Mouse (Mus musculus) heart, adult 18-20 months (tissue): Measurements from ENCODE around the gene Slamf8. TPM values are rescaled to one million over a fixed set of nuclear protein-coding genes. Genes with fewer than 3 reads are reported as not detected.

ENCODE experiments used
- DNase-seq, 2 experiments: peaks; one replicate each; pipeline ENCODE4 v3.0.0; 2021 to 2022; ENCODE audit warnings: mixed read lengths in 1 of 2
- long read RNA-seq, 2 experiments: library from polyadenylated mRNA; stranded (forward); transcript quantifications; one replicate each; pipeline ENCODE4 v2.0.0; 2021
- total RNA-seq, 2 experiments: library from RNA; stranded (reverse); gene quantifications; 2 replicates each; pipeline ENCODE4 v1.2.3; 2021

The Slamf8 gene
- total RNA-seq, result under 1 TPM; 0.37 to 0.39 TPM
- long read RNA-seq, experiment 1, result 0 reads
- long read RNA-seq, experiment 2, result 0 reads

DNA sequence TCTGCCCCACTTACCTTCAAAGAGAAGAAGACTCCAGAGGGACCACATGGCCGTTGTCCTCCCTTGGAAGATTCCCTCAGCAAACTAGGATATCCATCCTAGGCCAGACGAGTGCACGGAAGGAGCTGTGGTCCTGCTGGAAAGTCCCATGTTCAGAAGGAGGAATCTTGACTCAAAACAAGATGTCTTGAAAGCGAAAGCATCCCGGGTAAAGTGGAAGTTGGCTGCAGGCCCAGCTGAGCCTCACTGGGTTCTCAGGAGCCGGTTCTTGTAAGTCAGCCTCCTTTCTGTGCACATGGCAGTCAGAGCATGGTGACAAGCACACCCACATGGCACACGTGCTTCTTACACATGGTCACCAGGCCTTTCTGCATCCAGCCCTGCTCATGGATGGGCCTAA, at the start of gene Slamf8:
Gene Slamf8 (minus strand): TSS at position 184 of the 400 bp plus-strand sequence.
- DNase-seq, result peak; percentile 70 to 71

DNA sequence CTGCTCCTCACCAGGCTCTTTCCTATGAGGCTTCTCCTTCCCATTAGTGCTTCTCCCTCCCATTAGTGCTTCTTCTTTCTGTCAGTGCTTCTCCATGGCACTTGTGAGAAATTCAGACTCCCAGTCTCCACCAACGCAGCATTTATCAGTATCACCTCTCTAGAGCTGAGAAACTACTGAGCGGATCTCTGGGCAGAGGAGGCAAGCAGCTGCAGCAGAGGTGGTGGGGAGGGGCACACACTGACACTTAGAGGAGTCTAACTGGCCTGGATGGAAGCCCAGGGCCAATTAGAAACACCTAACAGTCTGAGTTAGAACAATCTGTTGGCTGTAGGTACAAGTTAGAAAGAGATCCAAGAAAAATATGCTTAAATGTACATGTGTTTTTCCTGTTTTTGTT, 48.4 kb upstream of the Slamf8 start:
- peak in 1 of 2 experiments; percentile 33 for DNase-seq

GRCm38 (mm10) chr1:172637801-172638200, 47.4 kb upstream of the Slamf8 start:
- DNase-seq, result no peak

- DNase-seq, result no peak
Measured at GRCm38 (mm10) chr1:172636266-172636665, 45.9 kb upstream of the Slamf8 start.

GRCm38 (mm10) chr1:172635258-172635657, 44.9 kb upstream of the Slamf8 start:
- DNase-seq, result peak; percentile 28 to 30

DNA sequence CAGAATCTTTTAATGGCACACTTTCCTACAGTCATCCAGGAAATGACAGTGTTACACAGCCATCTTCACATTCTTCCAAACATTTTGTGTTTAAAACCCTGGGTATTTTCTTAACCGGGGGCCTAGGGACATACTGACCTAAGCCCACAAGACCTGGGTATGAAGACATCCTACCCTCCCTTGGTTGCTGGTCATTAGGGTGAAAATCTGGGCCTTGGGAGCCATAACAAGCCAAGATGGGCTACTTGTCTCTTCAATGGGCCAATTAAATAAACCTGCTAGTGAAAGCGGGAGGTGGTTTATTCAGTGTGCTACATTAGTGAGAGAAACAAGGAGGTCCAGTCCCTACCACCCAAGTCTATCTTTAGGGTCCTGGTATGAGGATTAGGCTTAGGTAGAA, 43.8 kb upstream of the Slamf8 start:
- DNase-seq, result no peak

DNA sequence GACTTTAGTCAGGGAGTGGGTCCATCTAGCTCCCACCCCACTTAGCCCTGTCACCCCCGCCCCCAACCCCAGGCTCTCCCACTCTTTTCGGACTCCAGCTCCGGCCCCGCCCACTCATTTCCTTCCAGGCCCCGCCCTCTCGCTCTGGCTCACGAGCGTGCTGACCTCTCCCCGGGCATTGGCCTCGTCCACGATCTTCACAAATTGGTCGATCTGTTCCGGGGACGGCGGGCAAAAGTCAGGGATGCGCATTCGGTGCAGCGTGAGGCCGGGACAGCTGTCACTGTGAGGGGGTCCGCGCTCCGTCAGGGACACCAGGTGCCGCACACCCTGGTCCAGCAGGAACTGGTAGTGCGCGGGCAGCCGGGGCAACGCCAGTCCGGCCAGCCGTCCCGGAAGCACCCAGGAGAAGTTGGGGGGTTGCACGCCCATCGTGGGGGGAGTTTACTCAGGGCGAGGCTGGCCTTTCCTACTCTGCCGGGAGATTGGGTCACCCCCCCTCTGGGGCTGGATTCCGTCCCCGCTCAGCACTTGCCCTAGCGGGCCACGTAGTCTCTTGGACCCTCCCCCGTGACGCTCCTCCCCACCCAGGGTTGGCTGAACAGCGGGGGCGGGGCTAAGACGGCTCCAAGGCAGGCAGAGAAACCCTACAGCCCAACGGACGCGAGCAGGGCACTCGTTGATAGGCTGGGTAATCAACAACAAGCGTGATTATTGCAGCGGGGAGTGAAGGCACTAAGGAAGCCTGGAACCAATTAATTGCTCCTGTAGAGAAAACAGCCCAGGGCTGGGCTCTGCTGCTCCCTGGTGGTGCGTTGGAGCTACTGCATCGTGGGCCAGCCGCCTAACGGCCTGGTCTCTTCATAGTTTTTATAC, 42.3 kb upstream of the Slamf8 start, which contains the start of gene Dusp23:
Gene Dusp23 (minus strand): TSS at position 512 of the 876 bp plus-strand sequence.
- DNase-seq, result peak; percentile 98 to 99

GRCm38 (mm10) chr1:172631721-172632120, 41.4 kb upstream of the Slamf8 start:
- DNase-seq, result no peak

DNA sequence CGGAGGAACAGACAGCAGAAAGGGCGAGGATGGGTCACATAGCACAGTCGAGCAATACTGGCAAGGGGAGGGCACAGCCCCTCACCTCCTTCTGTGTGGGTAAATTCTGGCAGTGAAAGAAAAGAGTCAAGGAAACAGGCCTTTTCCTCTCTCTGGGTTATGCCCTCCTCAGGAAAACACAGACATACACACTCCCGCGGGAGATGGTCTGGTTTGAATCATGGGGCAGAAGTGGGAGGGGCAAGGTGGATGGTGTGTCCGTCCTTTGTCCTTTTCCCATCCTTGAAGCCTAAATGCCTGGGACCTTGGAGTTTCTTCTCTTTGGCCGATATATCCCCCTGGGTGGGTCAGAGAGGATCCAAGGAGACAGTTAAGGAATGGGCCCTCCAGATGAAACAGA, 39.5 kb upstream of the Slamf8 start:
- no peak for DNase-seq

- no peak for DNase-seq
Measured at GRCm38 (mm10) chr1:172626306-172626705, 35.9 kb upstream of the Slamf8 start.

- no peak for DNase-seq
Measured at GRCm38 (mm10) chr1:172624081-172624480, 33.7 kb upstream of the Slamf8 start.

- DNase-seq, result no peak
Measured at GRCm38 (mm10) chr1:172623599-172623998, 33.2 kb upstream of the Slamf8 start.

GRCm38 (mm10) chr1:172619235-172619634, 28.9 kb upstream of the Slamf8 start:
- peak; percentile 65 to 88 for DNase-seq

DNA sequence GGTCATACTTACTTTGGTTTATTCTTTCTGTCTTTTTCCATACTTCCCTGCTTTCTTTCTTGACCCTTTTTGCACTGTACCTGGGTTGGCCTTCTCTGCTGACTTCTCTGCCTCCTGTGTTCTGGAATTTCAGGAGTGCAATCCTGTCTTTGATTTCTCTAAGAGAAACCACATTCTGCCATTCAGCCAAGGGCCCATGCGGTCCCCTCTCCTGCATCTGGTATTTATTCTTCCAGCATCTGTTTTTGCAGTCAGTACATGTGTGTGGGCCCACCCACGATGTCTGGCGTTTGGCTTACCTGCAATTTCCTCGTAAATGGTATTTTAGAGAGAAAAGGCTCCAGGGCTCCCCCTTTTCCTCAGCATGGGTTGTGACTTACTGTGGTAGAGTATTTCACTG, 27.8 kb upstream of the Slamf8 start:
- DNase-seq, result no peak

DNA sequence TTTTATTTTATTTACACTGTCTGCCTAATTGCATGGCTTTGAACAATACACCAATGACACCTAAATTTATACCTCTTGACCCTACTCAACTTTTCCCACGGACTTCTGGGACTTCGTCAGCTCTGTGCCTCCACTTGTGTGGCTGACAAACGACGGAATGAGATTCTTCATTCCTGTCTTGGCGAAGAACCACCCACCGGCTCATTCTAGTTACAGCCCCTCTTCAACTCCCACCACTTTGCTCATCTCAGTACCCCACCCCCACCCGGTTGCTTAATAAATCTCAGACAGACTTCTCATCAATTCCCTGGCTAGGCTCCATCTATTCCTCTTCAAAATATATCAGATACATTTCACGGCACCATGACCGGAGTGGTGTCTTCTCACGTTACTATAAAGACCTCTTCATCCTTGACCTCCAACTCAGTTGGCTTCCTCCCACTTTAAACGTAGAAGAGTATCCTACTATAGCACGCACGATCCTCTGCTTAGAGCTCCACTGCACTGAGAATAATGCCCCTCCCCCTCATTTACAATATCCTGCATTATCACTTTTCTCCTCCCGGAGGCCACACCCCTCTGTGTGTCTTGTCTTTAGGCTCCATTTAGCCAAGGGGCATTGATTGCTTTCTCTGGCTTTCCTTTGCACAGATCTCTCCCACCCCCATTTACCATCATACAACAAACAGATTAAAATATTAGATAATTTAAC, 27.2 kb upstream of the Slamf8 start:
- no peak for DNase-seq

- no peak for DNase-seq
Measured at GRCm38 (mm10) chr1:172616537-172617300, 26.4 kb upstream of the Slamf8 start.

- DNase-seq, result no peak
Measured at GRCm38 (mm10) chr1:172615412-172615811, 25.0 kb upstream of the Slamf8 start.

GRCm38 (mm10) chr1:172614654-172615053, 24.3 kb upstream of the Slamf8 start:
- no peak for DNase-seq

- peak in 1 of 2 experiments; percentile 10 for DNase-seq
Measured at GRCm38 (mm10) chr1:172612745-172613144, 22.4 kb upstream of the Slamf8 start.

GRCm38 (mm10) chr1:172611304-172611703, 20.9 kb upstream of the Slamf8 start:
- DNase-seq, result no peak

- DNase-seq, result no peak
Measured at GRCm38 (mm10) chr1:172602326-172602725, 12.0 kb upstream of the Slamf8 start, which contains the start of gene Fcrl6. TSS of gene Fcrl6 (minus strand) at chr1:172602551.

DNA sequence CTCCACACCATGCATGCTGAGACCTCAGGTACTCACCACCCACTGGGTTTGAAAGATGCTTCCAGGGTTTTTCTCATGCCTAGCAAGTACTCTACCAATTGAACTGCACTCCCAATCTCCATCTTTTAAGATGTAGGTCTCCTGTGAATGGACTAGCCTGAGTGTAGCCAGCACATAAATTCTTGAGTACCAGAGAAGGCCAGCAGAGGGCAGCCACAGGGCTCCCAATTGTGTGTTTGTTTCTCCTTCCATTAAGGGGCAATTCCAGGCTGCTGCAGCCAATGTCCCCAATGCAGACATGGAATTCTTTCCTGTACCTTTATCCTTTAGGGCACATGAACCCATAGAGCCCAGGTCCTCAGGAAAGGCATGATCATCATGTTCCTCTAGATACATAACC, 4.1 kb upstream of the Slamf8 start:
- peak; percentile 15 to 47 for DNase-seq
